Mouse (Mus musculus): Measurements from ENCODE around the gene Mettl1.

GRCm38 (mm10) chr10:126993621-126994020 is 47.6 kb upstream of the Mettl1 start:
- TF ChIP-seq POLR2A (IDR thresholded peaks at IDR 0.05; ENCODE audit: insufficient read depth, low read depth, low read length): no peak
- no peak for TF ChIP-seq CTCF (IDR thresholded peaks at IDR 0.05; ENCODE audit: insufficient read depth, low read depth, low read length)

All from olfactory bulb, adult 2 months (tissue).